Mouse (Mus musculus): ENCODE measurements at regions not wholly inside any gene's neighbourhood (a gene's known extent, or its start where the extent isn't known, plus 50 kb on each side); places are given as distances from the start of the nearest gene placed in this dataset.
"Not testable (repeated sequence)": the region's sequence is repeated elsewhere in the genome, so short reads cannot be mapped to it uniquely, and the experiment has no call there.

- DNase-seq (ENCODE audit: low read depth): no peak
These were observed 162.8 kb downstream of the Akr1d1 start for GRCm38 (mm10) chr6:37692758-37693157.

- DNase-seq (ENCODE audit: low read depth): no peak
These were observed 166.1 kb downstream of the Akr1d1 start for GRCm38 (mm10) chr6:37696074-37696473.

GRCm38 (mm10) chr6:37703946-37704345 lies 166.7 kb upstream of the Trim24 start:
- DNase-seq (ENCODE audit: low read depth): no peak

GRCm38 (mm10) chr6:37705733-37706145 lies 164.9 kb upstream of the Trim24 start:
- no peak for DNase-seq (ENCODE audit: low read depth)

GRCm38 (mm10) chr6:37707671-37708070 lies 162.9 kb upstream of the Trim24 start:
- not testable (repeated sequence) for DNase-seq (ENCODE audit: low read depth)

GRCm38 (mm10) chr6:37711766-37712165 lies 158.8 kb upstream of the Trim24 start:
- no peak for DNase-seq (ENCODE audit: low read depth)

GRCm38 (mm10) chr6:37713411-37713810 lies 157.2 kb upstream of the Trim24 start:
- DNase-seq (ENCODE audit: low read depth): no peak

GRCm38 (mm10) chr6:37714223-37714928 lies 156.2 kb upstream of the Trim24 start:
- no peak for DNase-seq (ENCODE audit: low read depth)

GRCm38 (mm10) chr6:37721736-37722135 lies 148.9 kb upstream of the Trim24 start:
- DNase-seq (ENCODE audit: low read depth): no peak

- peak; percentile 53 for DNase-seq (ENCODE audit: low read depth)
These were observed 147.3 kb upstream of the Trim24 start for GRCm38 (mm10) chr6:37723337-37723736.

- DNase-seq (ENCODE audit: low read depth): no peak
These were observed 146.4 kb upstream of the Trim24 start for GRCm38 (mm10) chr6:37724240-37724639.

GRCm38 (mm10) chr6:37728621-37729020 lies 142.0 kb upstream of the Trim24 start:
- DNase-seq (ENCODE audit: low read depth): no peak

GRCm38 (mm10) chr6:37729165-37729564 lies 141.4 kb upstream of the Trim24 start:
- no peak for DNase-seq (ENCODE audit: low read depth)

GRCm38 (mm10) chr6:37730500-37731239 lies 139.9 kb upstream of the Trim24 start:
- DNase-seq (ENCODE audit: low read depth): no peak

GRCm38 (mm10) chr6:37732385-37732784 lies 138.2 kb upstream of the Trim24 start:
- peak; percentile 93 for DNase-seq (ENCODE audit: low read depth)

GRCm38 (mm10) chr6:37735288-37735961 lies 135.2 kb upstream of the Trim24 start:
- DNase-seq (ENCODE audit: low read depth): no peak

- DNase-seq (ENCODE audit: low read depth): no peak
These were observed 134.7 kb upstream of the Trim24 start for GRCm38 (mm10) chr6:37735962-37736297.

GRCm38 (mm10) chr6:37740982-37741889 lies 129.4 kb upstream of the Trim24 start:
- DNase-seq (ENCODE audit: low read depth): no peak

GRCm38 (mm10) chr6:37741916-37742315 lies 128.7 kb upstream of the Trim24 start:
- DNase-seq (ENCODE audit: low read depth): not testable (repeated sequence)

GRCm38 (mm10) chr6:37744679-37745078 lies 125.9 kb upstream of the Trim24 start:
- no peak for DNase-seq (ENCODE audit: low read depth)

GRCm38 (mm10) chr6:37745393-37746100 lies 125.1 kb upstream of the Trim24 start:
- no peak for DNase-seq (ENCODE audit: low read depth)
